Mouse (Mus musculus): ENCODE results near the gene Ywhah. TPM values are rescaled to one million over a fixed set of nuclear protein-coding genes. Genes with fewer than 3 reads are reported as not detected.
"Not testable (repeated sequence)": the region's sequence is repeated elsewhere in the genome, so short reads cannot be mapped to it uniquely, and the experiment has no call there.

Ywhah gene
- polyA plus RNA-seq, 1 experiment from 2014 or later = 418 TPM

GRCm38 (mm10) chr5:33021622-33022021 lies 3.0 kb downstream of the Ywhah start:
- ATAC-seq (ENCODE audit: insufficient read depth, low FRiP score) = no peak
- H3K4me3 ChIP-seq (replicated peaks; ENCODE audit: low read length) = no peak overlapping the region
- 0 out of 2 replicates have a peak, but pooled peaks cover 5% of the 10 kb centered on the region for H3K36me3 ChIP-seq (ENCODE audit: control insufficient read depth, insufficient read depth, low read length)
- H3K27me3 ChIP-seq (ENCODE audit: control insufficient read depth, insufficient read depth, low read length) = no peaks in the 10 kb centered on the region
- H3K4me2 ChIP-seq (ENCODE audit: low read depth, low read length) = no peak overlapping the region
- no peaks in the 10 kb centered on the region for H3K9me3 ChIP-seq (replicated peaks; ENCODE audit: control insufficient read depth, low read length)
- H3K4me1 ChIP-seq (ENCODE audit: control insufficient read depth, insufficient read depth, low read length) = peaks cover 22% of the 10 kb centered on the region
- no peak overlapping the region for H3K9ac ChIP-seq (ENCODE audit: low read length)
- WGBS = 78% methylated on average over 2 of the region's 2 CpGs
- no peak overlapping the region for H3K27ac ChIP-seq (ENCODE audit: low read length)

DNA sequence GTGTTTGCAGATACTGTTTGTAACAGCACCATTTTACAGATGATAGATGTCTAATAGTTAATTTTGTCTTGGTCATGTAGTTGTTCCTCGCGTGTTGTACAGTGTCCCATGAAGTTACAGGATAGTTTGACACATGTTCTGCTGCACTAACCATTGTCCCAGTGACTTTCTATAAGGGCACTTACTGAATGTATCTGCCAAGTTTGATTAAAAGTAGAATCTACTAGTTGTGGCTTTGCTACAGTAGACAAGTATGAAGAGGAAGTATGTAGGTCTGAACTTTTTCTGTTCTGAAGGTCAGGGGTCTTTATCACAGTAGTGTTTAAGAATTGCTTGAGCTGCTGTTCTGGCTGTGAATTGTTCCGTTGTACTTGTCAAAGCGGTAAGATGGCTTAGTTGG lies 4.7 kb downstream of the Ywhah start:
- Histone ChIP-seq H3K4me1 (ENCODE audit: control insufficient read depth, insufficient read depth, low read length) (peaks cover 14% of the 10 kb centered on the region; the same call in 1 of the 2 replicates), H3K36me3 (ENCODE audit: control insufficient read depth, insufficient read depth, low read length) (0 out of 2 replicates have a peak, but pooled peaks cover 7% of the 10 kb centered on the region), H3K27ac (ENCODE audit: low read length) (no peak overlapping the region), H3K4me3 (replicated peaks; ENCODE audit: low read length) (no peak overlapping the region), H3K27me3 (ENCODE audit: control insufficient read depth, insufficient read depth, low read length) (no peaks in the 10 kb centered on the region), H3K9ac (ENCODE audit: low read length) (no peak overlapping the region), H3K4me2 (ENCODE audit: low read depth, low read length) (no peak overlapping the region), H3K9me3 (replicated peaks; ENCODE audit: control insufficient read depth, low read length) (no peaks in the 10 kb centered on the region)
- WGBS = 92% methylated on average over 4 of the region's 4 CpGs
- no peak for ATAC-seq (ENCODE audit: insufficient read depth, low FRiP score)

DNA sequence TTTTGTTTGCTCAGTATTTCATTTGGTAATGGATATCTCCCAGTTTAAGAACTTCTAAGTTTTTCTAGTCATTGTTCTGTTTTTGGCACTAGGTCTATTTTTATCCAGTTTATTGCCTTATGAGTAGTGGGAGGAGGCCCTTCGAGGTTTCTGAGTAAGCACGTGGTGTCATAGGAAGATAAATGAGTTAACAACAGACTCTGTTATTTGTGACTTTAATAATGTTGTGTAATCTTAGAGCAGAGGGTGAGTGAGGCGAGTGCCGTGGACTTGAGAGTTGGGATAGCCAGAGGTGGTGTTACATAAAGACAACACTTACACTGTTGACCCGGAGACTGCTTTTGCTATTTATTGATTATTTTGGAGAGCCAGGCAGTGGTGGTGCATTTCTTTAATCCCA lies 5.9 kb downstream of the Ywhah start:
- H3K4me3 ChIP-seq (replicated peaks; ENCODE audit: low read length) = no peak overlapping the region
- H3K9me3 ChIP-seq (replicated peaks; ENCODE audit: control insufficient read depth, low read length) = no peaks in the 10 kb centered on the region
- H3K36me3 ChIP-seq (ENCODE audit: control insufficient read depth, insufficient read depth, low read length) = 0 out of 2 replicates have a peak, but pooled peaks cover 7% of the 10 kb centered on the region
- no peak for ATAC-seq (ENCODE audit: insufficient read depth, low FRiP score)
- no peak overlapping the region for H3K9ac ChIP-seq (ENCODE audit: low read length)
- no peak overlapping the region for H3K4me2 ChIP-seq (ENCODE audit: low read depth, low read length)
- H3K27ac ChIP-seq (ENCODE audit: low read length) = no peak overlapping the region
- 37% methylated on average over 5 of the region's 5 CpGs for WGBS
- H3K4me1 ChIP-seq (ENCODE audit: control insufficient read depth, insufficient read depth, low read length) = peaks cover 14% of the 10 kb centered on the region; the same call in 1 of the 2 replicates
- no peaks in the 10 kb centered on the region for H3K27me3 ChIP-seq (ENCODE audit: control insufficient read depth, insufficient read depth, low read length)

- no peak overlapping the region for H3K4me3 ChIP-seq (replicated peaks; ENCODE audit: low read length)
- WGBS = 74% methylated on average over 2 of the region's 2 CpGs
- no peak for ATAC-seq (ENCODE audit: insufficient read depth, low FRiP score)
- H3K9me3 ChIP-seq (replicated peaks; ENCODE audit: control insufficient read depth, low read length) = no peaks in the 10 kb centered on the region
- H3K36me3 ChIP-seq (ENCODE audit: control insufficient read depth, insufficient read depth, low read length) = 0 out of 2 replicates have a peak, but pooled peaks cover 7% of the 10 kb centered on the region
- H3K27ac ChIP-seq (ENCODE audit: low read length) = no peak overlapping the region
- H3K9ac ChIP-seq (ENCODE audit: low read length) = no peak overlapping the region
- H3K4me1 ChIP-seq (ENCODE audit: control insufficient read depth, insufficient read depth, low read length) = no peaks in the 10 kb centered on the region
- H3K27me3 ChIP-seq (ENCODE audit: control insufficient read depth, insufficient read depth, low read length) = no peaks in the 10 kb centered on the region
- no peak overlapping the region for H3K4me2 ChIP-seq (ENCODE audit: low read depth, low read length)
Observed at GRCm38 (mm10) chr5:33028656-33029055, 10.0 kb downstream of the Ywhah start.

DNA sequence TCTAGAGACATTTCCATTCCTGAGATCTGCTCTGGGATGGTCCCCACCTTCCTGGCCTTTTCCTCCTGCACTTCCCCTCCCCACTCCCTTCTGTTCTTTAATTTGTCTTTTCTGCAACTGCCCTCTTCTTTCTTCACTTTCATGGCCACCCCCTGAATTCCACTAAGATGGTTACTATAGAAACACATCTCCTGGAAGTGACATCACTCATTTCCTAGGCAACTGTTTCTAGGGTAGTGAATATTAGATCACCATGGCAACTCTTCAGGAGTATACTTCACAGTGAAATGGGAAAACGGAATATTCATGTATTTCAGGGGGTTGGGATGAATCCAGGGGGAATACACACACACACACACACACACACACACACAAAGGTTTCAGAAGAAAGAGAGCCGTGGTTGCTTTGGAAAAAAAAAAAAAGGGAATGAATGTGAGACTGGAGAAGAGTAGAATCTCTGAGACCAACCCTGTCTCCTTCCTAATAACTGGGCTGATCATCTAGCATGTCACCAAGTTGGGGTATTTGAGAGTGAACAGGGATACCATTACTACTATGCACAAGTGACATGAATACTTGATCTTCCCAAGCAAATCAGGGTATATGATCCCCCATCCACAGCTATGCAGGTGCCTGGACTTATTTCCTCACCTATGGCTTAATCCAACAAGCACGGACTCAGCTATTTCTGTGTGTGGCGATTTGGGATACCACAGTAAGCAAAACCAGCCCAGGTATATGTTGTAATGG lies 12.0 kb downstream of the Ywhah start:
- Histone ChIP-seq H3K4me3 (replicated peaks; ENCODE audit: low read length) (no peak overlapping the region), H3K36me3 (ENCODE audit: control insufficient read depth, insufficient read depth, low read length) (0 out of 2 replicates have a peak, but pooled peaks cover 2% of the 10 kb centered on the region), H3K4me1 (ENCODE audit: control insufficient read depth, insufficient read depth, low read length) (no peaks in the 10 kb centered on the region), H3K4me2 (ENCODE audit: low read depth, low read length) (no peak overlapping the region), H3K27me3 (ENCODE audit: control insufficient read depth, insufficient read depth, low read length) (no peaks in the 10 kb centered on the region), H3K9ac (ENCODE audit: low read length) (no peak overlapping the region), H3K27ac (ENCODE audit: low read length) (no peak overlapping the region), H3K9me3 (replicated peaks; ENCODE audit: control insufficient read depth, low read length) (no peaks in the 10 kb centered on the region)
- WGBS = 62% methylated on average over 4 of the region's 4 CpGs
- ATAC-seq (ENCODE audit: insufficient read depth, low FRiP score) = no peak

DNA sequence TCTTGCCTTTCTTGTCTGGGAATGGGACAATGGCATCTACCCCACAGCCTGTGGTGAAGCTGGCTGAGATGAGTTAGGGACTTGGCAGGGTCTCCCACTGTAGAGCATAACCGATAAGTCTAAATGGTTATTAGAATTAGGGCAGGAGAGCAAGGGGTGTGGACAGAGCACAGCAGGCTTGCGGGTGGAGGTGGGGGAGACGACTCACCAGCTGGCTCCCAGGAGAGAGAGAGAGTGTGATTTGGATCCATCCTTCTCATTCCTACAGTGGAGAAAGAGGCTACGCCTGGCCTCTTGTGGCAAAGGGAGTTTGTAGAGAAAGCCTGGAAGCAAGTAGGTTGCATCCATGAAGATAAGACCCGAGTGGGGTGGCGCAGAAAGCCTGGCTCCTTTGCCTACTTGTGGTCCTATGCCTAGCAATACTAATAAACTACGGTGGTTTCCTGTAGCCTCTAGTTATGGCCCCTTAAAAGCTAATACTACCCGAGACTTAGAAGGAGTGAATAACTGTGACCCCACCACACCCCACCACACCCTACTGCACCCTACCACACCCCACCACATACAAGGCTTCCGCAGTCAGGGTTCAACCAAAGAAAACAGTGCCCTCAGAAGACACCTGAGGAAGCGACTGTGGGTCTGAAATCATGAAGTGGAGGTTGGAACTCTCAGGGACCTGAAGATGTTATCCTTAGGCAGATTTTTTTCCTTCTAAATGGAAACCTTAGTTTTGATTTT lies 13.6 kb downstream of the Ywhah start:
- H3K9ac ChIP-seq (ENCODE audit: low read length) = no peak overlapping the region
- ATAC-seq (ENCODE audit: insufficient read depth, low FRiP score) = no peak
- no peak overlapping the region for H3K27ac ChIP-seq (ENCODE audit: low read length)
- no peaks in the 10 kb centered on the region for H3K27me3 ChIP-seq (ENCODE audit: control insufficient read depth, insufficient read depth, low read length)
- H3K9me3 ChIP-seq (replicated peaks; ENCODE audit: control insufficient read depth, low read length) = no peaks in the 10 kb centered on the region
- H3K36me3 ChIP-seq (ENCODE audit: control insufficient read depth, insufficient read depth, low read length) = 0 out of 2 replicates have a peak, but pooled peaks cover 2% of the 10 kb centered on the region
- no peak overlapping the region for H3K4me3 ChIP-seq (replicated peaks; ENCODE audit: low read length)
- WGBS = 74% methylated on average over 10 of the region's 10 CpGs
- H3K4me1 ChIP-seq (ENCODE audit: control insufficient read depth, insufficient read depth, low read length) = no peaks in the 10 kb centered on the region
- H3K4me2 ChIP-seq (ENCODE audit: low read depth, low read length) = no peak overlapping the region

DNA sequence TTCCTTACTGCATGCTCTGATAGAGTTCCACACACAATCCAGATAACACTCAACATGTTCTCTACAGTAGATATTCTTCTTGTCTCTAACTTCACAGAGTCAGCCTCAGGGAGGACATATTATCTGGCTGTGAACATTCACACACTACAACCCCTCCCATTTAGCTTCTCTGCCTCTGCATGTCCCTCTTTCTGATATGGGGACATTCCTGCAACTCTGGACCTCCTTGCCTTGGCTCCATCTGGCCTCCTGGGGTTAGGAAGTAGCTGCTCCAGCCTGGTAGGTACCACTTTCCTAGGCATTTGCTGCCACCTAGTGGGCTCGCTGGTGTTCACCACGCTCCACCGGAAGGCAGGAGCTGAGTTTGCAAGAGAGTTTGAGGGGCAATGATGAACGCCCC lies 14.5 kb downstream of the Ywhah start:
- WGBS = under 1% methylated on average over 4 of the region's 4 CpGs

GRCm38 (mm10) chr5:33033633-33034032 lies 15.0 kb downstream of the Ywhah start:
- H3K27ac ChIP-seq (ENCODE audit: low read length); H3K27me3 ChIP-seq (ENCODE audit: control insufficient read depth, insufficient read depth, low read length); H3K4me3 ChIP-seq (replicated peaks; ENCODE audit: low read length); H3K4me1 ChIP-seq (ENCODE audit: control insufficient read depth, insufficient read depth, low read length); H3K9me3 ChIP-seq (replicated peaks; ENCODE audit: control insufficient read depth, low read length); ATAC-seq (ENCODE audit: insufficient read depth, low FRiP score); H3K4me2 ChIP-seq (ENCODE audit: low read depth, low read length); H3K9ac ChIP-seq (ENCODE audit: low read length); H3K36me3 ChIP-seq (ENCODE audit: control insufficient read depth, insufficient read depth, low read length): not testable (repeated sequence)
- 37% methylated on average over 8 of the region's 8 CpGs for WGBS

More for the DNA sequence above, 14.5 kb downstream of the Ywhah start:
- H3K9me3 ChIP-seq (replicated peaks; ENCODE audit: control insufficient read depth, low read length) = 0 out of 2 replicates have a peak, but pooled peaks cover 3% of the 10 kb centered on the region
- peak; percentile 89 for ATAC-seq (ENCODE audit: insufficient read depth, low FRiP score)
- H3K9ac ChIP-seq (ENCODE audit: low read length) = no peak overlapping the region
- no peaks in the 10 kb centered on the region for H3K27me3 ChIP-seq (ENCODE audit: control insufficient read depth, insufficient read depth, low read length)
- H3K4me2 ChIP-seq (ENCODE audit: low read depth, low read length) = no peak overlapping the region
- no peaks in the 10 kb centered on the region for H3K36me3 ChIP-seq (ENCODE audit: control insufficient read depth, insufficient read depth, low read length)
- no peak overlapping the region for H3K27ac ChIP-seq (ENCODE audit: low read length)
- H3K4me1 ChIP-seq (ENCODE audit: control insufficient read depth, insufficient read depth, low read length) = no peaks in the 10 kb centered on the region
- no peak overlapping the region for H3K4me3 ChIP-seq (replicated peaks; ENCODE audit: low read length)

DNA sequence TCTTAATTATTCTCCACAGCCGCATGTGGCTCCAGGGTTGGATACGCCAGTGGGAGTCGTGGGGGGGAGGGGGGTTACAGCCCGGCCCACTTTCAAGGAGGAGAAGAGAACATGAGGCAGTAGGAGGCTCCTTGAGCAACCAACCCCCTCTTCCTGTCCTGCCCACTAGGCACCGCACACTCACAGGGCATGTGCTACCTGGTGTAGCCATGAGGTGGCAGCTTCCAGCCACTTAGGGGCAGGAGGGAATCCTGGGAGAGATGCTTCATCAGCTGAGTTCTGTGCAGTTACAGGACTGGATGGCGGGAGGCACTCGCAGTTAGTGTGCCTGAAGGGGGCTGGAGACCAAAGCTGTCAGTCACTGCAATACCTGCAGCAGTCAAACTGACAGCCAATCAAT lies 15.5 kb downstream of the Ywhah start:
- Histone ChIP-seq H3K4me2 (ENCODE audit: low read depth, low read length) (no peak overlapping the region), H3K36me3 (ENCODE audit: control insufficient read depth, insufficient read depth, low read length) (no peaks in the 10 kb centered on the region), H3K9ac (ENCODE audit: low read length) (no peak overlapping the region), H3K27ac (ENCODE audit: low read length) (no peak overlapping the region), H3K4me1 (ENCODE audit: control insufficient read depth, insufficient read depth, low read length) (no peaks in the 10 kb centered on the region), H3K4me3 (replicated peaks; ENCODE audit: low read length) (no peak overlapping the region), H3K27me3 (ENCODE audit: control insufficient read depth, insufficient read depth, low read length) (no peaks in the 10 kb centered on the region), H3K9me3 (replicated peaks; ENCODE audit: control insufficient read depth, low read length) (0 out of 2 replicates have a peak, but pooled peaks cover 3% of the 10 kb centered on the region)
- ATAC-seq (ENCODE audit: insufficient read depth, low FRiP score) = no peak
- WGBS = 21% methylated on average over 7 of the region's 7 CpGs

All from stomach, embryonic 16.5 days (tissue).